Mouse (Mus musculus): ENCODE results near the gene Nkx2-4.

Gene Nkx2-4

GRCm38 (mm10) chr2:147085072-147085870 is at the start of gene Nkx2-4:
Gene Nkx2-4, minus strand, starts transcription at chr2:147085445.
- DNase-seq (ENCODE audit: low spot score in 2 of 2), result no peak

- DNase-seq (ENCODE audit: low spot score in 2 of 2), result no peak
Observed at GRCm38 (mm10) chr2:147127366-147127765, 42.1 kb upstream of the Nkx2-4 start.

GRCm38 (mm10) chr2:147119736-147120135 is 34.5 kb upstream of the Nkx2-4 start:
- DNase-seq (ENCODE audit: low spot score in 2 of 2), result no peak

GRCm38 (mm10) chr2:147086441-147086840 is 1.2 kb upstream of the Nkx2-4 start:
- no peak for DNase-seq (ENCODE audit: low spot score in 2 of 2)

DNA sequence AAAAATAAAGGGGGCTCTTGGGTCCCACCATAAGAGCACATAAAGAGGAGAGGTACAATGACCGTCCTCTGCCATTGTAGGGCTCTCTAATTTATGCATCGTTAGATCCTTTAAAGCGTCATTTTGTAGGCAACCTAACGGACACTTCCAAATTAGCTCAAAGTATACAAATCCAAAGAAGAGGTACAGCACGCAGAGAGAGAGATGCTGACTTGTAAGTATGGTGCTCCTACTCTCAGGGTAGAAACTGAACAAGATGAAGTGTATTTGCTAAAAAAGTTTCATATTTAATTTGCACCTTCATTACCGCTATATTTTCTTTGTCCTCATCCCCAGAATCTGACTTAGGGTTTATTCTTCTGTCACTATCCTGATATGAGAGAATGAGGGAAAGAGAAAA is 692 bp upstream of the Nkx2-4 start:
- DNase-seq (ENCODE audit: low spot score in 2 of 2), result no peak

- no peak for DNase-seq (ENCODE audit: low spot score in 2 of 2)
Observed at GRCm38 (mm10) chr2:147084366-147085071, 726 bp downstream of the Nkx2-4 start.

DNA sequence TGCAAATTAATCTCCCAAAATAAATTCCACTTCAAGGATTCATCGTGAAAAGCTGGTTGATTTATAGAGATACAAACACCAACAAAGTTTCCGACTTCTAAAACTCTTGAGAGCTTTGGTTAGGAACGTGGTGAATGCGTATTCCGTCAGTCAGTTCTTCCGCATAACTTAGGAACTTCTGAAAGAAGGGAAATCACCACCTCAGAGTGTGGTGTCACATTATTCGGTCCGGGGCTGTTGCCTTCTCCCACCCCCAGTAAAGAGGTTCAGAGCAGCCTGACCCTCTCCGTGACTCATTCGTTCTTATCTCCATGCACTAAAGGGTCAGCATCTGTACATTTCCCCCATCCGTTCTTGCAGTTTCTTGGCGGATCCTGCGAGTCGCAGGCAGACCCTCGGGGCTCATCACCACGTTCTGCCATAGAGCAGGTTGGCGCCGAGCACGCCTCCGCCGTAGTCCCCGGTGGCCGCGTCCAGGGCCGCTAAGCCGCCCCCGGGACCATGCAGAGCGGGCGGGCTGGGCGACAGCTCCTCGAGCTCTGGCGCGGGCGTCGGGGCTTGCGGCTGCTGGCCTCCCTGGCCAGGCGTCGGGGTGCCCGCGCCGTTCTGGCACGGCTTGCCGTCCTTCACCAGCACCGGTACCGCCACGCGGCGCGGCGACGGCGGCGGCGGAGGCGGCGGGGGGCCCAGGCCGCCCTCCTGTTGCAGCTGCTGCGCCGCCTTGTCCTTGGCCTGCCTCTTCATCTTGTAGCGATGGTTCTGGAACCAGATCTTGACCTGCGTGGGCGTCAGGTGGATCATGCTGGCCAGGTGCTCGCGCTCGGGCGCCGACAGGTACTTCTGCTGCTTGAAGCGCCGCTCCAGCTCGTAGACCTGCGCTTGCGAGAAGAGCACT is 1.5 kb downstream of the Nkx2-4 start:
- DNase-seq (ENCODE audit: low spot score in 2 of 2), result no peak

- no peak for DNase-seq (ENCODE audit: low spot score in 2 of 2)
Observed at GRCm38 (mm10) chr2:147082391-147082790, 2.9 kb downstream of the Nkx2-4 start.

- no peak for DNase-seq (ENCODE audit: low spot score in 2 of 2)
Observed at GRCm38 (mm10) chr2:147074399-147074798, 10.8 kb downstream of the Nkx2-4 start.

DNA sequence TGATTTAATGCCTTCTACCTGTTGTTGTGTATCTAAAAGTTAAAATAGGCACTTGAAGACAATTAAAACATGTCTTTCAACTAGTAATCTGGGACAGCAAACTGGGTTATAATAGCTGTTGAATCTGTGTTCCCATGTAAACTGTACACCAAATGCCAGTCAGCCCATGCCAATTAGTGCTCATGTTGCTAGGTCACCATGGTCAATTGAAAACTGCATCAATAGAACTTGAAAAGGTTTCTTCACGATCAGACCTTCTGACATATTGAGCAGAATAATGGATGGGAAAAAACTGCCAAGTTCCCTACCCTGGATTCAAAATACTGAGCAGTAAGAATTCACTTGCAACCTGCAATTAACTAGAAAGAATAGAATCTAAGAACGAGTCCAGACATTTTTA is 11.3 kb downstream of the Nkx2-4 start:
- DNase-seq (ENCODE audit: low spot score in 2 of 2), result no peak

DNA sequence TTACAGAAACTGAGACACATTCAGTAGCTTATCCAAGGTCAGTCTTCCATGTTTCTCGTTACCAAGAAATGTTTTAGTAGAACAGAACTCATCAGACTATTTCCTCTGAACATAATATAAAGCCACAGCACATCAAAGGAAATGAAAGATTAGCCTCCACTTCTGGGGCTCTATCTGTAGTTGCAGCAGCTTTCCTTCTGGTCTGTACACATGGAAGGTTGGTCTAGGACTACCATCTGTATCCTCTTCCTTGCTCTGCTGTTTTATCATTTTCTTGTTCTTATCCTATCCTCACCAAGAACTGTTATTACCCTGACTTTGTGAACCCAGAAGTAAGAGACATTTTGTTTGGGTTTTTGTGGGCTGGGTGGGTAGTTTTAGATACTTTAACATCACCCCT is 14.9 kb downstream of the Nkx2-4 start:
- DNase-seq (ENCODE audit: low spot score in 2 of 2), result no peak

- no peak for DNase-seq (ENCODE audit: low spot score in 2 of 2)
Observed at GRCm38 (mm10) chr2:147069077-147069476, 16.2 kb downstream of the Nkx2-4 start.

- DNase-seq (ENCODE audit: low spot score in 2 of 2), result no peak
Observed at GRCm38 (mm10) chr2:147067480-147068246, 17.6 kb downstream of the Nkx2-4 start.

- DNase-seq (ENCODE audit: low spot score in 2 of 2), result no peak
Observed at GRCm38 (mm10) chr2:147053229-147053892, 31.9 kb downstream of the Nkx2-4 start.

GRCm38 (mm10) chr2:147047051-147047450 is 38.2 kb downstream of the Nkx2-4 start:
- DNase-seq (ENCODE audit: low spot score in 2 of 2), result no peak

- DNase-seq (ENCODE audit: low spot score in 2 of 2), result no peak
Observed at GRCm38 (mm10) chr2:147035864-147036263, 49.4 kb downstream of the Nkx2-4 start.

All from frontal cortex, postnatal 14 days (tissue).